Mouse (Mus musculus) bone marrow, adult 2 months (tissue): ENCODE data around the gene Noxa1. TPM values are rescaled to one million over a fixed set of nuclear protein-coding genes. Genes with fewer than 3 reads are reported as not detected.

Experiments
- H3K27ac ChIP-seq: fragments of 200-500 bp; 2 replicates; pipeline ENCODE4 v1.5.1; 2012; ENCODE audit warnings: low read depth, mild to moderate bottlenecking, control low read depth, inconsistent platforms, low read length; ENCODE audit not compliant: control insufficient read depth, poor library complexity, insufficient read depth
- H3K4me1 ChIP-seq: fragments of 200-500 bp; 2 replicates; pipeline ENCODE4 v1.6.1; 2011; ENCODE audit warnings: low read length; ENCODE audit not compliant: control insufficient read depth, insufficient read depth
- H3K4me3 ChIP-seq: fragments of 200-500 bp; replicated peaks from 2 replicates; pipeline ENCODE3; 2011; ENCODE audit warnings: mild to moderate bottlenecking, low read depth, low read length, control low read depth; ENCODE audit not compliant: control insufficient read depth
- CTCF ChIP-seq: fragments of 200-500 bp; IDR thresholded peaks from 2 replicates; pipeline ENCODE4 v1.5.1; 2011; ENCODE audit warnings: low read length, control low read depth; ENCODE audit not compliant: control insufficient read depth, insufficient read depth
- POLR2A ChIP-seq: fragments of 200-500 bp; IDR thresholded peaks from 2 replicates; pipeline ENCODE4 v1.6.1; 2011; ENCODE audit warnings: low read depth, mild to moderate bottlenecking, control low read depth, low read length, borderline replicate concordance; ENCODE audit not compliant: control insufficient read depth
- WGBS: fragments of 180-500 bp; shearing (Covaris S2); methylation state at CpG from one replicate; pipeline ENCODE4 v1.1.7; 2018; 5-methylcytosine and 5-hydroxymethylcytosine counted together
- polyA plus RNA-seq: library from polyadenylated mRNA; stranded (reverse); fragments of >200 nt; gene quantifications from 2 replicates; pipeline ENCODE4 v1.2.4, GENCODE M21; 2011; ENCODE audit warnings: low replicate concordance; ENCODE audit not compliant: missing spikeins, insufficient read depth, insufficient read length

The Noxa1 gene
- polyA plus RNA-seq, 1 experiment: not detected

DNA sequence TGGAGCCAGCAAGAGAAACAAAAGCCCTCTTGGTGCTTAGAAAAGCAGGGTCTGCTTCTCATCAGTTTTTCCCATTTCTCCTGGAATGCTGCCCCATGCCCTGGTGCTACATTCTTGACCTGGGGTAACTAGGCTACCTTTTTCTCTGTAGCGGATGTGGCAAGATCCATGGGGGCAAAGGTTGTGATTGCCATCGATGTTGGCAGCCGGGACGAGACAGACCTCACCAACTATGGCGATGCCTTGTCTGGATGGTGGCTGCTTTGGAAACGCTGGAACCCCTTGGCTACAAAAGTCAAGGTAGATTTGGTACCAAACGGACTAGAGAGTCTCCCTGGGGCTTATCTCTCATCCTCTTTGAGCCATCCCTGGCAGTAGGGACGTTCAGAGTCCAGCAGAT is 43.5 kb downstream of the Noxa1 start:
- Histone ChIP-seq H3K27ac (no peak overlapping the region), H3K4me1 (no peaks in the 10 kb centered on the region), H3K4me3 (no peak overlapping the region)
- WGBS: 89% methylated on average over 8 of the region's 8 CpGs
- no peak for TF ChIP-seq POLR2A
- no peak for TF ChIP-seq CTCF

DNA sequence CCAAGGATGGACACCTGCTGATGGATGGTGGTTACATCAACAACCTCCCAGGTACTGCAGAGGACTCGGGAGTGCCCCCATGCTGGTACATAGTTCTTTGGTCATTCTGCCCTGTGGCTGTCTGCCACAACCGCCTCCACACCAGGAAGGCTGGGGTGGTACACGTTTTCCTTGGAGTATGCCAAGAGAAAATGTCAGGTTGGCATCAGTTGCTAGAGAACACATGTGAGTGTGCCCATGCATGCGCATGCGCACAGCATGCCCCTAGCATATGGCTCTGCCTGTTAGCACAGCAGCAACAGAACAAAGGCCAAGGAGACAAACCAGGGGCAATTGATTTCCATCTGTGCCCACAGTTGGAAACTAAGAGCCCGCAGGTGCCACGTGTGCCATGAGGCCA is 44.0 kb downstream of the Noxa1 start:
- Histone ChIP-seq H3K4me3 (no peak overlapping the region), H3K4me1 (no peaks in the 10 kb centered on the region), H3K27ac (no peak overlapping the region)
- 91% methylated on average over 7 of the region's 7 CpGs for WGBS
- TF ChIP-seq CTCF (no peak), POLR2A (no peak)

DNA sequence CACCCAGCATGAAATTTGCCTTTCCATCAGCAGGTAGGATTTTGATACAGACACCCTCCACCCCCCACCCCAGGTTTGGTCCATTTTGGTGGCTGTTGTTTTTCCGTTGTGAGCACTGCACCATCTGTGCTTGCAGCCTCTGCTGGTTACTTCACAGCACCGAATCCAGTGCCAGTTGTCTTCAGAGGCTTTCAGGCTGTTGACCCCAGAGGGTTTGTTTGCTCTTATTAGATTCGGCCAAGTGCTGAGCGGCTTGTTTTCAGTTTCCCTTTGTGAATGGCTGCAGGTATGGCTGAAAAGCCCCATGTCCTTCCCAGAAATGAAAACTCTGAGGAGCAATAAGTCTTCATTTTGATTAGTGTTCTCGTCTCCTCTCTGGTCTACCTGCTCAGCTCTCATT is 54.9 kb downstream of the Noxa1 start:
- 87% methylated on average over 5 of the region's 5 CpGs for WGBS
- H3K4me3 ChIP-seq: no peak overlapping the region
- H3K4me1 ChIP-seq: no peaks in the 10 kb centered on the region
- H3K27ac ChIP-seq: no peak overlapping the region; the same call in 1 of the 2 replicates
- TF ChIP-seq CTCF (no peak), POLR2A (no peak)

Other genes with a start within 250 kb of the Noxa1 start
- gene Ehmt1, start 175.5 kb downstream of the Noxa1 start, polyA plus RNA-seq: 18.0 and 31.3 TPM in 2 replicates
- gene Arrdc1, start 159.9 kb downstream of the Noxa1 start, polyA plus RNA-seq: 77.0 and 140 TPM in 2 replicates
- gene Zmynd19, start 145.4 kb downstream of the Noxa1 start, polyA plus RNA-seq: 13.1 and 15.4 TPM in 2 replicates
- gene Dph7, start 132.7 kb downstream of the Noxa1 start, polyA plus RNA-seq: 6.4 and 15.3 TPM in 2 replicates
- 46.5 and 61.1 TPM in 2 replicates for gene Mrpl41, start 120.1 kb downstream of the Noxa1 start, polyA plus RNA-seq
- gene Pnpla7, start 119.1 kb downstream of the Noxa1 start, polyA plus RNA-seq: 45.6 and 71.4 TPM in 2 replicates
- gene Nsmf, start 40.8 kb downstream of the Noxa1 start, polyA plus RNA-seq: 11.3 and 28.2 TPM in 2 replicates
- gene Entpd8, start 14.8 kb downstream of the Noxa1 start, polyA plus RNA-seq: not detected in 2 replicates
- gene Nrarp, start 85.6 kb upstream of the Noxa1 start, polyA plus RNA-seq: 1.7 and 2.6 TPM in 2 replicates
- gene Tor4a, start 101.7 kb upstream of the Noxa1 start, polyA plus RNA-seq: 3.9 and 8.9 TPM in 2 replicates
- gene Nelfb, start 116.3 kb upstream of the Noxa1 start, polyA plus RNA-seq: 26.7 and 38.0 TPM in 2 replicates
- gene Stpg3, start 119.5 kb upstream of the Noxa1 start, polyA plus RNA-seq: not detected in 2 replicates
- not detected in 2 replicates for gene Fam166a, start 123.6 kb upstream of the Noxa1 start, polyA plus RNA-seq
- 319 and 327 TPM in 2 replicates for gene Tubb4b, start 129.6 kb upstream of the Noxa1 start, polyA plus RNA-seq
- gene Slc34a3, start 139.2 kb upstream of the Noxa1 start, polyA plus RNA-seq: not detected in 2 replicates
- gene Rnf224, start 141.6 kb upstream of the Noxa1 start, polyA plus RNA-seq: not detected in 2 replicates
- gene Rnf208, start 147.1 kb upstream of the Noxa1 start, polyA plus RNA-seq: 3.1 and 4.2 TPM in 2 replicates
- gene Cysrt1, start 147.3 kb upstream of the Noxa1 start, polyA plus RNA-seq: not detected in 2 replicates
- gene AL732309.1, start 151.7 kb upstream of the Noxa1 start, polyA plus RNA-seq: 9.9 and 22.3 TPM in 2 replicates
- 5.0 and 15.6 TPM in 2 replicates for gene Tmem203, start 160.3 kb upstream of the Noxa1 start, polyA plus RNA-seq
- 1.4 and 17.5 TPM in 2 replicates for gene Tprn, start 167.5 kb upstream of the Noxa1 start, polyA plus RNA-seq
- gene Ssna1, start 177.3 kb upstream of the Noxa1 start, polyA plus RNA-seq: 48.8 and 65.8 TPM in 2 replicates
- gene Anapc2, start 177.3 kb upstream of the Noxa1 start, polyA plus RNA-seq: 20.1 and 34.3 TPM in 2 replicates
- gene Tmem210, start 193.0 kb upstream of the Noxa1 start, polyA plus RNA-seq: not detected in 2 replicates
- gene Lrrc26, start 194.8 kb upstream of the Noxa1 start, polyA plus RNA-seq: not detected in 2 replicates
- 5.0 TPM in 1 of 2 replicates, not detected in the other for gene Grin1, start 224.0 kb upstream of the Noxa1 start, polyA plus RNA-seq
- gene Man1b1, start 237.2 kb upstream of the Noxa1 start, polyA plus RNA-seq: 25.9 and 33.0 TPM in 2 replicates